Mouse (Mus musculus): ENCODE results near the gene Frk.
"Not testable (repeated sequence)": the region's sequence is repeated elsewhere in the genome, so short reads cannot be mapped to it uniquely, and the experiment has no call there.

Frk gene

GRCm38 (mm10) chr10:34483297-34484013 lies at the start of gene Frk:
TSS of gene Frk (plus strand) at chr10:34483399.
- no peak for DNase-seq (ENCODE audit: low read depth, low spot score)

- not testable (repeated sequence) for DNase-seq (ENCODE audit: low read depth, low spot score)
These were observed 49.0 kb upstream of the Frk start for GRCm38 (mm10) chr10:34434191-34434590.

GRCm38 (mm10) chr10:34449469-34449868 lies 33.7 kb upstream of the Frk start:
- DNase-seq (ENCODE audit: low read depth, low spot score), result no peak

- DNase-seq (ENCODE audit: low read depth, low spot score), result no peak
These were observed 21.7 kb upstream of the Frk start for GRCm38 (mm10) chr10:34461451-34461850.

GRCm38 (mm10) chr10:34464321-34464720 lies 18.9 kb upstream of the Frk start:
- no peak for DNase-seq (ENCODE audit: low read depth, low spot score)

GRCm38 (mm10) chr10:34469037-34469436 lies 14.2 kb upstream of the Frk start:
- no peak for DNase-seq (ENCODE audit: low read depth, low spot score)

- DNase-seq (ENCODE audit: low read depth, low spot score), result no peak
These were observed 3.2 kb upstream of the Frk start for GRCm38 (mm10) chr10:34479942-34480455.

GRCm38 (mm10) chr10:34484014-34484411 lies 814 bp downstream of the Frk start:
- DNase-seq (ENCODE audit: low read depth, low spot score), result no peak

- no peak for DNase-seq (ENCODE audit: low read depth, low spot score)
These were observed 1.9 kb downstream of the Frk start for GRCm38 (mm10) chr10:34485079-34485478.

GRCm38 (mm10) chr10:34507807-34508206 lies 24.6 kb downstream of the Frk start:
- no peak for DNase-seq (ENCODE audit: low read depth, low spot score)

- no peak for DNase-seq (ENCODE audit: low read depth, low spot score)
These were observed 25.4 kb downstream of the Frk start for GRCm38 (mm10) chr10:34508593-34508992.

GRCm38 (mm10) chr10:34509256-34509655 lies 26.1 kb downstream of the Frk start:
- DNase-seq (ENCODE audit: low read depth, low spot score), result no peak

- DNase-seq (ENCODE audit: low read depth, low spot score), result no peak
These were observed 28.0 kb downstream of the Frk start for GRCm38 (mm10) chr10:34511192-34511591.

GRCm38 (mm10) chr10:34512551-34512950 lies 29.4 kb downstream of the Frk start:
- DNase-seq (ENCODE audit: low read depth, low spot score), result peak; percentile 27

- no peak for DNase-seq (ENCODE audit: low read depth, low spot score)
These were observed 42.4 kb downstream of the Frk start for GRCm38 (mm10) chr10:34525598-34525997.

GRCm38 (mm10) chr10:34531766-34532165 lies 48.6 kb downstream of the Frk start:
- no peak for DNase-seq (ENCODE audit: low read depth, low spot score)

- DNase-seq (ENCODE audit: low read depth, low spot score), result no peak
These were observed 49.3 kb downstream of the Frk start for GRCm38 (mm10) chr10:34532507-34532906.

GRCm38 (mm10) chr10:34540687-34541086 lies 57.5 kb downstream of the Frk start:
- DNase-seq (ENCODE audit: low read depth, low spot score), result no peak

GRCm38 (mm10) chr10:34541717-34542490 lies 58.7 kb downstream of the Frk start:
- DNase-seq (ENCODE audit: low read depth, low spot score), result no peak

- DNase-seq (ENCODE audit: low read depth, low spot score), result no peak
These were observed 67.4 kb downstream of the Frk start for GRCm38 (mm10) chr10:34550612-34551011.

- DNase-seq (ENCODE audit: low read depth, low spot score), result no peak
These were observed 68.4 kb downstream of the Frk start for GRCm38 (mm10) chr10:34551636-34552035.

- DNase-seq (ENCODE audit: low read depth, low spot score), result no peak
These were observed 80.4 kb downstream of the Frk start for GRCm38 (mm10) chr10:34563518-34564176.

All from embryo, embryonic 11.5 days (tissue).